Mouse (Mus musculus): Measurements from ENCODE around the gene Nudt16.
"Not testable (repeated sequence)": the region's sequence is repeated elsewhere in the genome, so short reads cannot be mapped to it uniquely, and the experiment has no call there.

Nudt16 gene

DNA sequence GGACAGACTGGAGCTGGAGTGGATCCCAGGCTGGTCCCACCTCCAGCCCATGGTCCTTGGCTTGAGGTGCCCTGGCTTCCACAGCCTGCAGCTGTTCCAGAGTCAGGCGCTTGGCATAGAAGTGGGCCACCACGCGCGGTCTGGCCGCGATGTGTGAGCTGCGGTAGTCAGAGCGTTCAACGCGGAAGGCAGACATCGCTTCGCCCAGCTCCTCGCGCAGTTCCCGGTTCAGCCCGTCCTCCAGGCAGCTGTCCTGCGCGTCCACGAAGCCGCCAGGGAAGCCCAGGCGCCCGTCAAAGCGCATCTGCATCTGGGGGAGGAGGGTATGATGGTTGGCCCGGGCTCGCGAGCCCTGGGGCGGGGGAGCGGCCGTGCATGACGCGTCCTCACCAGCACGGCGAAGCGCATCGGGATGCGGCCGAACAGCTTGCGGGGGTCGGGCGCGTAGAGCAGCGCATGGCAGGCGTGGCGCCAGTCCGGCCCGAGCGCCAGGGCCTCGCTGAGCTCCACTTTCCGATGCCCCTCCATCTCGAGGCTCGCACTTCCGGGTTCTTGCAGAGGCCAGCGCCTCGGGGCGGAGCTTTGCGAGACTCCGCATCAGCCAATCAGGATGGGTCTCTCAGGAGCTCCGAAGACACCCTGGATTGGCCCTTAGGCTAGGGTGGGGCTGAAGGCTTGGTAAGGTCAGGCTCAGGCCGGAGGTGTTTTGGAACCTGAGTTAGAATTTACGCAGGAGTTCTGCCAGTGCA, at the start of gene Nudt16:
TSS of gene Nudt16 (minus strand) at position 572 of the 749 bp plus-strand sequence.
- peak; percentile 91 for DNase-seq

DNA sequence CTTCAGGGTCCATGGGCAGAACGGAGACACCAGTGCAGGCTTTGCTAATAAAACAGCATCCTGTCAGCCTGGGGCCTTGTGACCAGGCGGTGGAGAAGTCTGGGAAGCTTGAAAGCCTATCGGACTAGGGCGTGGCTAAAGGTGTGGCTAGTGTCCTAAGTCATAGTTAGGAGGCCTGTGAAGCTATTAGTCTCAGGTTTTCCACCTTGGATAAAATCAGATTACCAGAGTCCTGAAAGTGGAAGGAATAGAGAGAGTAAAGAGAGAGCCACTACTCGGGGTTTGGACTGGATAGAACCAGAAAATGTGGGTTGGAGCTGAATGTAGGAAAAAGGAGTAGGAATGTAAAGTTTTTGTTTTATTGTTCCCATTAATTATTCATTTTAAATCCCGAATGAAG, 13.4 kb upstream of the Nudt16 start, which contains the start of gene 1700080E11Rik:
TSS of gene 1700080E11Rik (minus strand) at position 101 of the 400 bp plus-strand sequence.
- DNase-seq: no peak

DNA sequence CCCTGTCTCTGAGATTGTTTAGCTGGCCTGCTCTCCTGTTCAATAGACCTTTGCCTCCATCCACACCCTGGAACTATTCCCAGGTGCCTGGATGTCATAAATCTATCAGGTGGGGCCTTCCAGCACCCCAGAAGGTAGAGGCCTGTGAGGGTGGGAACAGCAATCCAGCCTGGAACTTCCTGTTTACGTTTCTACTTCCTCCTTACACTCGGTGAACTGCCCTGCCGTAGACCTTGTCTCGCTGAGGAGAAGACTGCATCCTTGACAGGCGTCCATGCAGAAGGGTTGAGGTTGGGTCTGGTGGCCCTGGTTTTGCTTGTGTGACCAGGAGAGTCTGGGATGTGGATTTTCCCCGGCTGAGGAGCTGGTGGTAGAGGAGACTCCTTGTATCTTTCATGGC, 7.6 kb upstream of the Nudt16 start:
- DNase-seq: no peak

DNA sequence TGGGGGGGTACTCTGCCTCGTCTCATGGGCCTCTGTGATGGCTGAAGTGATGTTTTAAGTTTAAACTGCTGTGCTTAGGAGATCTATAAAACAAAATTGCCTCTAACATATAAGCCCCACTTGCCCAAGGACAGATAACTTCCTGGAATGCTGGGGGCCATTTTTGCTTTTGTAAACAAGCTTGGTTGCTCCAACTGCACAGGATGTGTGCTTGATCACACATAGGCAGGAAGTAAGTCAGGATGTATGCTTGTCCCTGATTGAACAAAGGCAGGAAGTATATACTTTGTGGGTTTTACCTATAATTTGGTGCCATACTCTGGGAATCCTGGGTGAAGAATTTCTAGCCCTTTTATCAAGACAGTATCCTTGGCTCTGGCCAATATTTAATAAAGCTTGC, 4.8 kb upstream of the Nudt16 start:
- no peak for DNase-seq

DNA sequence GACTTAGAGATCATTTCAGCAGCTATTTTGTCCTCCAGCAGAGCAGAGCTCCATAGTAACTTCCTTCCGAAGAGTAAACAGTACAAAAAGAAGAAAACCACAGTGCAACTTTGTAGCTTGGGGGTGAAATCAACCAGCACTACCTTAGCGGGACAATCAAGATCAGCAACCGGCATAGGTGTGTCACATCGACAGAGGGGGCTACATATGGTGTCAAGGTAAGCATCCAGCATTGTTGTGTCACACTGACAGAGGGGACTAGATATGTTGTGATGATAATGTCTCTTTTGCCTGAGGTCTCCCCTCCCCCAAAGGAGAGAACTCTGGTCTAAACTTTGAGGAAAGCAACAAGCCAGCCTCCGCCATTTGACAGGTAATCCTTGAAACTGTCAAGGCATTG, 2.9 kb upstream of the Nudt16 start:
- DNase-seq: no peak

DNA sequence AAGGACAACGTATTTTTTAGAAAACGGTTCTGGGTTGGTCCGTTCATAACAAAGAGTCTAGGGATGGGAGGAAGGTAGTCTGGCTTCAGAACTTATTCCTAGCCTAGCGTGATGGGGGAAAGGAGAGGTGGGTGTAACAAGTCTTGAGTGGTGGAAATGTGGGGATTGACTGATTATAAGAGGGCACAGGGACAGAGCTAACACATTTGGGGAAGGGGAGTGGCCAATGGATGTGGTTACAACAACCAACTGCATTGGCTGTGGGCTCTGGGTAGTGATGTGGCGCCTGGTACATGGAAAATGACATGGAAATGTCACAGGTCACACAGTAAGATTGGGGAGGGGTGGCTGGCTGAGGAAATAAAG, 361 bp upstream of the Nudt16 start:
- no peak for DNase-seq

DNA sequence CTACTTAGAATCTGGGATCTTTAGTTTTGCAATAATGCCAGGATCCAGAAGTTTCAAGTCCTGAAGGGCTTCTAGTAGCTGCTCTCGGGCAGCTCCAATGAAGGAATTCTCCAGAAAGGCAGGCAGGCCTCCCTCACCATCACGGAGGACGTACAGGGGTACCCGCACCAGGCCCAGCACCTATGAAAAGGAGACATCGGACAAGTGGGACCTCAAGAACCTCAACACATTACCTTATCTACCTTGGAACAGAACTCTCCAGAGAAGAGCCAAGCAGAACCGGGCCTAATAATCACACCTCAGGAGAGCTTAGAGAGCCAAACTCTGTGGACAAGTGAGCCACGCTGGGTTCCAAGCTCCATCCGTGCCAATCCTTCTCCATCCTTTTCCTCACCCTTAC, 1.3 kb downstream of the Nudt16 start:
- no peak for DNase-seq

DNA sequence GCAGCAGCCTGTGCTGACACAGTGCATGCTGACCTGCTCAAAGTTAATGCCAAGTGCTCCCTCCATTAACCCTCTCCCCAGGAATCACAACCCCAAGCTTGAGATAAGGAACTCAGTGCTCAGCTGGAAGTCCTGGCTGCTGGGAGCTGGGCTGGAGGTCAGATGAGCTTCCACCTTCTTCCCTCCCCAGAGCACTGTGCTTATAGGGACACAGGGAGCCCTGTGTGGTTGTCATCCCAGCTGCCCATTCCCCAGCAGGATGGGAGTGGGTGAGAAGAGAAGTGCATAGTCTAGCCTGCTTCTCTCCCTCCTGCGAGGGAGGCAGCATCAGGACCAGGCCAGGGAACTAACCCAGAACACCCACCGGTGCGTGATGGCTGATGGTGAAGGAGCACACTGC, 6.4 kb downstream of the Nudt16 start:
- not testable (repeated sequence) for DNase-seq

DNA sequence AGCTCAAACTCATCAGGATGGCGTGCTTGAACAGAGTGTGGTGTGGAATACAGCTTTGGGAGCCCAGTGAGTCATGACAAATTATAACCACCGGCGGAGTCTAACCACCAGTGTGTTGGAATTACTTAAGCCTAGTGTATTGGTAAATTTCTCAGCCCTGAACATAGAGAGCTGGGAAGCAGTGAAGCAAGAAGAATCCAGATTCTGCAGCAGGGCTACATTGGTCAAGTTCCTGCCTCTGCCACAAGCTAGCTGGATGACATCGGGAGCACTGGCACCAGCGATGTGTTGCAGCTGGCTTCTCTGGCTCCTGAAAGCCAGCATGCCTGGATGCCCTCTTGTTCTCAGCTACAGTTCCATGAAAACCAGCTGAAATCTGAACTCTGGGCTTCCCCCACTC, 27.7 kb downstream of the Nudt16 start:
- DNase-seq: no peak

DNA sequence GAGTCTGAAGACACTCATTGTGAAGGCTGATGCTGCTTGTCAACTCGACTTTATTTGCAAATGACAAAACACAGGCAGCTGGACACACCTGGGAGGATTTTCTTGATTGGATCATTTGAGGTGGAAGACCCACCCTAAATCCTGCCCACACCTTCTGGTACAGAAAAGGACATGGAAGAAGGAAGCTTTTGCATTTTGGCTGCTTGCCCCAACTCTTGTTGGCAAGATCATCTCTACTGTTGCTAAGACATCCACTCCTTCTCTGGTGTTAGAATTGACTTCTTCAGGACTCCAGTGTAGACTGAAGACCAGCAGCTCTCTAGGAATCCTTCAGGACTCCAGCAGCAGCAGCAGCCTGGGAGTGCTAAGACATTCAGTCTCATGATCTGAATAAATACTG, 29.7 kb downstream of the Nudt16 start:
- DNase-seq: no peak

DNA sequence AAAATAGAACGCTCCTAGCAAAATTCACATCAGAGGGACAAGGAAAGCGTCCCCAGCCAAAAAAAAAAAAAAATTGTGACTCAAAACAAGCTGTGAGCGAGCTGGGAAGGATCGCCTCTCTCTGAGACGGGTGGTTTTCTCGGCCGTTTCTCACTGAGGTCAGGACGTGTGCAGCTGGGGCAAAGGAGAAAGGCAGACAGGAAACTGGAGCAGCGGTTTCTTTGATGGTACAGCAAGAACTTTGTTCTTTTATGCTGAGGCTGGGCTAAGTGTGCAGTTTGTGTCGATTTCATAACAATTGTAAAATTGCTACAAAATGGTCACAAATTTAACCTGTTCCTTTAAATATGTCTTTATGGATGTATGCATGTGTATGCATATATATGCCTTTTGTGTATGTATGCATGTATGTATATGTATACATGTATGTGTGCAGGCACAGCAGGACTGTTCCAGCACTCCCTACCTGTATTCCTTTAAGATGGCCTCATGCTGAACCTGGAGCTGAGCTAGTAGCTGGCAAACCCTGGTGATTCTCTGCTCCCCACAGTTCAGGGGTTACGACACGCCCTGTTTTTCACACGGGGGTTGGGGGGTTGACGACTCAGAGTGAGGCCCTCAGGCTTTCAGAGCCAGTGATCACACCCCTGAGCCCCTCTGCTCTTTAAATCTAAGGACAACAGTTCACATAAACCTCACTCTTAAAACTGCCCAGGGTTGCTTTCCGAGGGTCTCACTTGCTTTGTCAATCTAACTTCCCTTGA, 30.6 kb downstream of the Nudt16 start:
- DNase-seq: no peak

DNA sequence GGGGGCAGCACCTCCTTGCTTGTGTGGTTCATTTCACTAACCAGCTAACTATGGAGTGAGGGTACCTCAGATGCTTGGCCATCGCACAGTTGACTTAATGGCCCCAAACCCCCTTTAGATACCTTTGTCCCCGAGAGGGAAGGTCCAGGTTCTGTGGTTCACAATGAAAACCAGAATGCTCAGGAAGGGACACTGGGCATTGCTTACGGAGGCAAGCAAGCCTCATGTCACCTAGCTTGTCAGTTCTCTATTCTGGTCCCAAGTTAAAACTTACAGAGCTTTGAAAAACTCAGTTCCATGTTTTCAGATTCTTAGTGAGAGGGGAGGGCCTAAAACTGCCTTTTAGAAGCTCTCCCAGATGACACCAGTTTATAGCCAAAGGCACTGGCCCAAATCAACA, 51.4 kb downstream of the Nudt16 start:
- no peak for DNase-seq
